Mouse (Mus musculus): Measurements from ENCODE around the gene Stpg2. TPM values are rescaled to one million over a fixed set of nuclear protein-coding genes. Genes with fewer than 3 reads are reported as not detected.

Gene Stpg2
- polyA plus RNA-seq, 1 experiment from 2014 or later: not detected

DNA sequence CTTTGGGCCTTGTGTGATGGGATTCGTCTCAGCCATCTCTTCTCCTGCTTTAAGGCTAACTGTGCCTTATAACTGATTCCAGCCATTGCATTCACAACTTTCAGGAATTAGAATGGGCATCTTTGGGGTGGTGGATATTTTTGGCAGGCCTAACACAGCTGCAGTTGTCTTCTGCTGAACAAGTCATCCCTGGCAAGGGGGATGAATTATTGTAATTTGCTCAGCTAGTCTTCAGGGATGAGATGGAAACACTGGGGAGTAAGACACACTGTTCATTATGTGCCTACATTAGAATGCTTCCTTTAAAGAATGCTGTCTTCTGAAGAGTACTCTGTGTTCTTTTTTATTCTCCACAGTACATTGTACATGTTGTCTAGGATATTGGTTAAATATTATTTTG, 14.0 kb upstream of the Stpg2 start:
- Histone ChIP-seq H3K9me3 (ENCODE audit: control insufficient read depth, low read length) (no peaks in the 10 kb centered on the region), H3K36me3 (ENCODE audit: control insufficient read depth, insufficient read depth, low read length) (no peaks in the 10 kb centered on the region), H3K4me2 (replicated peaks; ENCODE audit: low read depth) (no peak overlapping the region), H3K27me3 (ENCODE audit: control insufficient read depth, insufficient read depth, low read length) (no peaks in the 10 kb centered on the region), H3K27ac (replicated peaks) (no peak overlapping the region), H3K9ac (ENCODE audit: low read length) (no peak overlapping the region), H3K4me1 (replicated peaks; ENCODE audit: control insufficient read depth, insufficient read depth) (no peaks in the 10 kb centered on the region), H3K4me3 (ENCODE audit: low read depth, low read length) (no peak overlapping the region)
- WGBS: 75% methylated on average over 1 of the region's 1 CpGs
- ATAC-seq (ENCODE audit: low FRiP score, low TSS enrichment) (no peak), DNase-seq (ENCODE audit: low spot score) (no peak)
- TF ChIP-seq CTCF (IDR thresholded peaks at IDR 0.05; ENCODE audit: low read depth): no peak
- TF ChIP-seq EP300 (optimal IDR thresholded peaks at IDR 0.05): no peak

DNA sequence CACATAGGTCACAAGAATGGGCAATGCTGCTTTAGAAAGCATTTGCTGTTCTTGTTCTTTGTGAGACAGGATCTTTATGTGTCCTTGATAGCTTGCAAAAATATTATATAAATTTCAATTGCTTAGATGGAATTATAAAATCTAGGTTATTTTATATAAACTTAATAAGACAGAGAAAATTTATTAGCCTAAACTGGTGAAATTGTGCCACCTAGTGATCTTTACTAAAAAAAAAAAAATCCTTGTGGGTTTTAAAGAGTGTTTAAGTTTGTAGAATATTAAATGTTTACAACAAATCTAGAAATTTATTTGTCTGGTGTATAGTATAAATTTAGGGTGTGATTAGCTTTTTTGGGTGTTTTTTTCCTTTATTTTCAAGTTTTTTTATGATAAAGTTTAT, 11.6 kb upstream of the Stpg2 start:
- peak; percentile 22; the same call in 1 of the 2 replicates for TF ChIP-seq CTCF (IDR thresholded peaks at IDR 0.05; ENCODE audit: low read depth)
- TF ChIP-seq EP300 (optimal IDR thresholded peaks at IDR 0.05): no peak
- Histone ChIP-seq H3K9me3 (ENCODE audit: control insufficient read depth, low read length) (no peaks in the 10 kb centered on the region), H3K4me1 (replicated peaks; ENCODE audit: control insufficient read depth, insufficient read depth) (no peaks in the 10 kb centered on the region), H3K4me2 (replicated peaks; ENCODE audit: low read depth) (no peak overlapping the region), H3K27ac (replicated peaks) (no peak overlapping the region), H3K36me3 (ENCODE audit: control insufficient read depth, insufficient read depth, low read length) (no peaks in the 10 kb centered on the region), H3K4me3 (ENCODE audit: low read depth, low read length) (no peak overlapping the region), H3K27me3 (ENCODE audit: control insufficient read depth, insufficient read depth, low read length) (no peaks in the 10 kb centered on the region), H3K9ac (ENCODE audit: low read length) (no peak overlapping the region)
- ATAC-seq (ENCODE audit: low FRiP score, low TSS enrichment) (no peak), DNase-seq (ENCODE audit: low spot score) (no peak)

DNA sequence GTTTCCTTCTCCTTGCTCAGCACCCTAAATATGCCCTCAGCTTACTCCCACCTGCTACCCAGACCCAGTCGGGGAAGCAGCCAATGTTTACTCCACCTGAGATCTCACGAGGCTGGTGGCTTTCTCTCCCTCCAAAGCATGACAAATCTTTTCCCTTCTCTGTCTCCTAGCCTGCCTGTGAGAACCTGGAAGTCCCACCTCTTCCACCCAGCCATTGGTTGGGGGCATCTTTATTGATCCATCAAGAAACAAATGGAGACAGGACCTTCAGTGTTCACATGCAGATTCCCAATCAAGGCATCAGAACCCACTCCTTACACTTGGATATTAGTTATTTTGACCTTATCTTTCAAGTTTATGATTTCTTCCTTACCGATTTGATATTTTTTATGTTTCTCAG, 7.1 kb upstream of the Stpg2 start:
- no peak for DNase-seq (ENCODE audit: low spot score)
- H3K27me3 ChIP-seq (ENCODE audit: control insufficient read depth, insufficient read depth, low read length): no peaks in the 10 kb centered on the region
- H3K4me3 ChIP-seq (ENCODE audit: low read depth, low read length): no peak overlapping the region
- no peaks in the 10 kb centered on the region for H3K36me3 ChIP-seq (ENCODE audit: control insufficient read depth, insufficient read depth, low read length)
- 55% methylated on average over 3 of the region's 3 CpGs for WGBS
- ATAC-seq (ENCODE audit: low FRiP score, low TSS enrichment): no peak
- no peak overlapping the region for H3K9ac ChIP-seq (ENCODE audit: low read length)
- no peaks in the 10 kb centered on the region for H3K4me1 ChIP-seq (replicated peaks; ENCODE audit: control insufficient read depth, insufficient read depth)
- no peak for TF ChIP-seq CTCF (IDR thresholded peaks at IDR 0.05; ENCODE audit: low read depth)
- no peak for TF ChIP-seq EP300 (optimal IDR thresholded peaks at IDR 0.05)
- no peak overlapping the region for H3K27ac ChIP-seq (replicated peaks)
- H3K9me3 ChIP-seq (ENCODE audit: control insufficient read depth, low read length): no peaks in the 10 kb centered on the region
- H3K4me2 ChIP-seq (replicated peaks; ENCODE audit: low read depth): no peak overlapping the region

DNA sequence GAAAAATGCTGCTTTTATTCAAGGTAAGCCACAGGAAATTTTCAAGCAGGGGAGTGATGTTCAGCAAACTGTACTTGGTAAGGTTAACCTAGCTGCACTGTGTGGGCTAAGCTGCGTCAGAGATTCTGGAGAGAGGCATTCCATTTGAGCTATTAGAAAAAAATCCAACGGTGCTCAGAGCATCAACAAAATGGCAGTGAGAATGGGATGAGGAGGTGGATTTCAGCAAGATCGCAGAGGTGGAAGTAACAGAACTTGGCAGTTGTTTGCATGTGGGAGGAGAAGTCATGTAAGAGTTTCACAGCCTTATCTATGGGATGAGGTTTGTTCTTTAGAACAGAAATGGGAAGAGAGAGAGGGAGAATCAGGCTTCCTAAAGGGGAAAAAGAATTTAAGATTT, 5.2 kb upstream of the Stpg2 start:
- Histone ChIP-seq H3K27me3 (ENCODE audit: control insufficient read depth, insufficient read depth, low read length) (no peaks in the 10 kb centered on the region), H3K4me1 (replicated peaks; ENCODE audit: control insufficient read depth, insufficient read depth) (no peaks in the 10 kb centered on the region), H3K27ac (replicated peaks) (no peak overlapping the region), H3K4me3 (ENCODE audit: low read depth, low read length) (no peak overlapping the region), H3K9ac (ENCODE audit: low read length) (no peak overlapping the region), H3K9me3 (ENCODE audit: control insufficient read depth, low read length) (no peaks in the 10 kb centered on the region), H3K36me3 (ENCODE audit: control insufficient read depth, insufficient read depth, low read length) (no peaks in the 10 kb centered on the region), H3K4me2 (replicated peaks; ENCODE audit: low read depth) (no peak overlapping the region)
- TF ChIP-seq CTCF (IDR thresholded peaks at IDR 0.05; ENCODE audit: low read depth) (no peak), EP300 (optimal IDR thresholded peaks at IDR 0.05) (no peak)
- no peak for ATAC-seq (ENCODE audit: low FRiP score, low TSS enrichment)
- 73% methylated on average over 3 of the region's 3 CpGs for WGBS
- DNase-seq (ENCODE audit: low spot score): no peak

DNA sequence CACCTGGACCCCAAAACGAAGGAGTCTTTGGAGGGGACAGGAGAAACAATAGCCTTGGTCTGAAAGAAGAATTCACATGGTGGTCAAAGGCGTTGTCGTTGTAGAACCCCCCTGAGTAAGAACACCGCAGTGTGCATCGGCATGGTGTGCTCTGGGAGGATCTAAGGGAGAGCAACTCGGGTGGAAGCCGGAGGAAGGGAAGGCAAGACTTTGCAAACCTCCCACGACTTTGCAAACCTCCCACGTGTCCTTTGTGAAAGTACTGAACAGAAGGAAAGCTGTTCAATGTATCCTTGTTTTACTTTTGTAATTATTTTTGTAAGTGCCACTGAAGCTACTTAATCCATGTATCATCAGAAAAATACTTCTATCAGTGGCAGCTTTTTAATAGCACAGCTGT, 11.5 kb downstream of the Stpg2 start:
- Histone ChIP-seq H3K4me1 (replicated peaks; ENCODE audit: control insufficient read depth, insufficient read depth) (no peaks in the 10 kb centered on the region), H3K4me2 (replicated peaks; ENCODE audit: low read depth) (no peak overlapping the region), H3K9ac (ENCODE audit: low read length) (no peak overlapping the region), H3K36me3 (ENCODE audit: control insufficient read depth, insufficient read depth, low read length) (no peaks in the 10 kb centered on the region), H3K4me3 (ENCODE audit: low read depth, low read length) (no peak overlapping the region), H3K27ac (replicated peaks) (no peak overlapping the region), H3K9me3 (ENCODE audit: control insufficient read depth, low read length) (no peaks in the 10 kb centered on the region), H3K27me3 (ENCODE audit: control insufficient read depth, insufficient read depth, low read length) (no peaks in the 10 kb centered on the region)
- 66% methylated on average over 9 of the region's 9 CpGs for WGBS
- TF ChIP-seq CTCF (IDR thresholded peaks at IDR 0.05; ENCODE audit: low read depth) (no peak), EP300 (optimal IDR thresholded peaks at IDR 0.05) (no peak)
- DNase-seq (ENCODE audit: low spot score): no peak
- ATAC-seq (ENCODE audit: low FRiP score, low TSS enrichment): no peak

DNA sequence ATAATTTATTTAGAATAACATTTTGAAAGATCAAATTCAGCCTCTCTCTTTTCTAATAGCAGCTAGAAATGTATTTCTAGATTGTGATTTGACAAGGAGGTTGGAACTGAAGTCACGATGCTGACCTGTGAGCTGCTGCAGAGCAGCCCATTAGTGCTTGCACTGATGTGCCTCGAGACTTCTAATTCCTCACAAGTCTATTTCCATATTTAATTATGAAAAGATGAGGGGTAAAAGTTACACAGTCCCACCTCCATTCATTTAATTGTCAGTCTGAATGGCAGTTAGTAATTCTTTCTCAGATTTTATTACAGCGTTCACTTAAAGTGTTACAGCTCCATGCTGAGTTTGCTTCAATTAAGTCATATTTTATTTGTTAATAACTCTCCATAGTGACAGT, 19.6 kb downstream of the Stpg2 start:
- ATAC-seq (ENCODE audit: low FRiP score, low TSS enrichment): no peak
- TF ChIP-seq EP300 (optimal IDR thresholded peaks at IDR 0.05): no peak
- TF ChIP-seq CTCF (IDR thresholded peaks at IDR 0.05; ENCODE audit: low read depth): no peak
- WGBS: 80% methylated on average over 3 of the region's 3 CpGs
- no peaks in the 10 kb centered on the region for H3K27me3 ChIP-seq (ENCODE audit: control insufficient read depth, insufficient read depth, low read length)
- H3K4me2 ChIP-seq (replicated peaks; ENCODE audit: low read depth): no peak overlapping the region
- no peaks in the 10 kb centered on the region for H3K4me1 ChIP-seq (replicated peaks; ENCODE audit: control insufficient read depth, insufficient read depth)
- H3K9ac ChIP-seq (ENCODE audit: low read length): no peak overlapping the region
- no peak for DNase-seq (ENCODE audit: low spot score)
- no peaks in the 10 kb centered on the region for H3K9me3 ChIP-seq (ENCODE audit: control insufficient read depth, low read length)
- no peaks in the 10 kb centered on the region for H3K36me3 ChIP-seq (ENCODE audit: control insufficient read depth, insufficient read depth, low read length)
- H3K4me3 ChIP-seq (ENCODE audit: low read depth, low read length): no peak overlapping the region
- H3K27ac ChIP-seq (replicated peaks): no peak overlapping the region
